Mouse (Mus musculus): Measurements from ENCODE around the gene Sik1.

Sik1 gene

DNA sequence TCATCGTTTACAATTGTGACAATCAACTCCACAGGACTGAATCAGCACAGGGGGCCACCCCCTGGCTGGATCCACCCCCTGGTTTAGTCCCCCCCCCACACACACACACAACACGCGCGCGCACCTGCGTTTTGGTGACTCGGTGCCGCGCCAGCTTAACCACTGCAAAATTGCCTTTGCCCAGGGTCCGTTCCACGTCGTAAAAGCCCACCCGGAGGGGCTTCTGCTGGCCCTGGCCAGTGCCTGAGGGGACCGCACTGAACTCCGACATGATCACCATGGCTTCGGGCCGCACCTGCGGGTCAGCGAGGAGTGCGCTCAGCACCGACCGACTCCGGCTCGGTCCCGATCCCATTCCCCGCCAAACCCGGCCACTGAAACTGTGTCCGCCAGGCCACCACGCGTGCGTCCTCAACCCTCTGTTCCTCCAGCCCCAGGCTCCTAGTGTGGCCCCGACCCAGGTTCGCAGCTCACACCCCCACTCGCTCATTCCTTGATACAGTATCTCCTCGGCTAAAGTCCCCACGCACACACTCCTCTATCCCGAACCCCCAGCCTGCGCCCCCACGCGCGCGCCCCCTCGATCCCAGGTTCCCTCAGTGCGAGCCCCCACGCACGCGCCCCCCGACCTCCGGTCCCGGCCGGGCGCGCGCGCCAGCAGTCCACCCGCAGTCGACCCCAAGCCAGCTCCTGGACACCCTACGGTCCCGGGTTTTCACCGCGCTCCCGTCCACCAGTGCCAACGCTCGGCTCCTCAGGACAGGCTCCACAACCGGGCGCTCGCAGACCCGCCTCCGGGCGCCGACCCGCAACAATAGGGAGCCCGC, 621 bp downstream of the Sik1 start:
- DNase-seq: peak in 1 of 2 experiments; percentile 61

- DNase-seq: no peak
Measured at GRCm38 (mm10) chr17:31853448-31854188, 2.0 kb downstream of the Sik1 start.

DNA sequence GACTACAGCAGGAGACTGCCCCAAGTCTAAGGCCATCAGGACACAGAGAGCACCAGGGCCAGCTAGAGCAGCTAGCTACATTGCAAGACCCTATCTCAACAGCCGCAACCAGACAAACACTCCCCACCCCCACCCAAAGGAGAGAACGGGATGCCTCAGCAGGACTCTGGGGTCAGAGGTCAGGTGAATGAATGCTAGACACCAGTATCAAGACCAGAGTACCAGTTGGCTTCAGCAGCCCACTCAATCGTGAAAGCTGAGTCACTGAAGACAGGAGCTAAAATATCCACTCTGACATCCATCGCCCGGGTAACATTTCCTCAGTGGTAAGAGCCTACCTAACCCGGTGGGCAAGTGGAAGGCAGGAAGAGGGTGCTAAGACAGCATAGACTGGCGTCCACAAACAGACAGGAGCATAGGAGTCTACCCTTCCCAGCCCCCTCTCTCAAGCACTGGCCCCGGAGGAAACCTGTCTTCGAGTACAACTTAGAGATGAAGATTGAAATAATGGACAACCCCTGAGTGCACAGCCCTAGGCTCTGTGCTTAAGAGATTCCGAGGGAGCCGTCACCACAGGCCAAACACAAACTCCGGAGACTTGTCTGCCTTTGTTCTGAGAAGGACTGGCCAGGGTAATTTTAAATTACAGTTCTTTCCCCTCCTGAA, 2.7 kb downstream of the Sik1 start:
- no peak for DNase-seq

DNA sequence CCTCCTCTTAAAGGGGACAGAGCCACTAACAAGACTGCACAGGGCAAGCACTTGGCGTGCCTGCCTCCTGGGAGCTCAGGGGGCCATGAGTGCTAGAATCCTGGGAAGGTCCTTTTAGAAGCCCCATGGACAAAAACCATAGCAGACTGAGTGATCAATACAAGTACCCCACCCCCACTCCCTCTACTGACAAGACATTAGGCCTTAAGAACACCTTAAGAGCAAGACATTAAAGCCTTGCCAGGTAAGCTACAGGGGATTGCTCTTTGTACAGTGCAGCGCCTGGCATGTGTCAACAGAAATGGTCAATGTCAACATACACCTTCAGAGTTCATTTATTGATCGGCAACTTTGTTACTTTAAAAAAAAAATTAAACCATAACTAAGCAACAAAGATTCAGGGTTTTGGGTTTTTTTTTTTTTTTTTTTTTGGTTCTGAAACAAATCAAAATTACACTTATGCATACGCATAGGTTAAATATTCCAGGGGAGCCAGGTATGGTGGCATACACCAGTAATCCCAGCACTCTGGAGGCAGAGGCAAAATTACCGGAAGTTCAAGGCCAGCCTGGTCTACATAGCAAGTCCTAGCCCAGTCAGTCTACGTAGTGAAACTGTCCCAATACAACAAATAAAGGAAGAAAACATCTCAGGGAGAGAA, 3.7 kb downstream of the Sik1 start:
- DNase-seq: no peak

- DNase-seq: peak in 1 of 2 experiments; percentile 35
Measured at GRCm38 (mm10) chr17:31850457-31850980, 5.1 kb downstream of the Sik1 start.

- no peak for DNase-seq
Measured at GRCm38 (mm10) chr17:31846970-31847369, 8.6 kb downstream of the Sik1 start.

DNA sequence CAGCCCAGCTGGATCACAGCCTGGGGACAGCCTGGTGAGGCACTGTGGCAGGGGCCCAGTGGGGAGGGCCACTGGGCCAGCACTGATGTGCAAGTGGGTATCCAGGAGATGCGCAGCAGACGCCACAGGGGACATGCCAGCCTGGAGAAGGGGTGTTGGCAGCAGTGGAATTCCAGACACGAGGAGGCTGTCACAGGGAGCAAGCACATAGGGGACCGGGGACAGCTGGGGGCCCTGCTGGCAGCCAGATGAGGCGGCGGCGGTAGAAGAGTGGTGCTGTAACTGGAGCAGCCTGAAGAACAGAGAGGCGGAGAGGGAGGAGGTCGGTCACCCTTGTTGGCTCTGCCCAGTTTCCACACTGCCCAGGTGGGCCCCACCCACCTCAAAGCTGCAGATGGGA, 9.3 kb downstream of the Sik1 start:
- DNase-seq: no peak

DNA sequence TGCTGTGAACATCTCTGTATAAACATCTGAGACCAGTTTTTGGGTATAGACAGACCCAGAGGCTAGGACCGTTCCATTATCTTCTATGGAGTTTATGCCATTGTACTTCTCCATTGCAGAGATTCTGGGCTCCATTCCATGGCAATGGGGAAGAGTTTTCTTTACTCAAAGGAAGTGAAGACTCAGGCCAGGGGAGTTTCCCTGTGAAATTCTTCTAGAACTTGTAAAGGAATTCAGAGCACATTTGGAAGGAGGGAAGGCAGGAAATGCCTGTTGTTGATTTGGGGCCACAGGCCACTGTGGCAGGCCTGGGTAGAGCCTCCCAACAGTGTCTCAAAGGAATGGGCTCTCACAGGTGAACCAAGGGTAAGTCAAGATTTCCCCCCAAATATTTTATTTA, 11.7 kb downstream of the Sik1 start:
- DNase-seq: no peak

- DNase-seq: no peak
Measured at GRCm38 (mm10) chr17:31842930-31843822, 12.4 kb downstream of the Sik1 start.

GRCm38 (mm10) chr17:31841842-31842611, 13.6 kb downstream of the Sik1 start:
- DNase-seq: no peak

- peak; percentile 57 to 74 for DNase-seq
Measured at GRCm38 (mm10) chr17:31841453-31841841, 14.2 kb downstream of the Sik1 start.

DNA sequence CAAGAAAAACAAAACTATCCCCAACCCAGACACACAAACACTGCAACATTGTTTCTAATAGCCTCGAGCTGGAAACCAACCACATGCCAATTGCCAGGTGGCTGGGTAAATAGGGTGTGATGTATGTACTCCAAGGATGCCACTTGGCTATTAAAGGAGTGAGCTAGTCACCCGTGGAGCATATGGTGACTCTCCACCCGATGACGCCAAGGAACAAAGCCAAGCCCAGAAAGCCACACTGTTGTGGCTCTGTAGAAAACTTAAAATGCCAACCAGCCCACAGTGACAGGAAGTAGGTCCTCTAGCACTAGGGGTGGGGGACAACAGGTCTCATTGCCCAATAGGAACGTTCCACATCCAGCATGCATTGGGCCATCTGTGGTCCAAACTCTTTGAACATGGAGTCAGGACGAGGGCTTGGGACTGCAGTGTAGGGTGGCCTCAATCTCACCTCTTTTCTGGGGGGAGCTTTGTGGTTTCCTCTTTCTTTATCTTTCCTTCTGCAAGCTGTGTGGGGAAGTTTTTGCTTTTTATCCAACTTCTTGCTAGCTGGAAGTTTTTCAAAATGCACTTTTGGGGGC, 15.1 kb downstream of the Sik1 start:
- peak; percentile 42 to 50 for DNase-seq

- no peak for DNase-seq
Measured at GRCm38 (mm10) chr17:31836772-31837171, 18.8 kb downstream of the Sik1 start.

- no peak for DNase-seq
Measured at GRCm38 (mm10) chr17:31836264-31836607, 19.4 kb downstream of the Sik1 start.

DNA sequence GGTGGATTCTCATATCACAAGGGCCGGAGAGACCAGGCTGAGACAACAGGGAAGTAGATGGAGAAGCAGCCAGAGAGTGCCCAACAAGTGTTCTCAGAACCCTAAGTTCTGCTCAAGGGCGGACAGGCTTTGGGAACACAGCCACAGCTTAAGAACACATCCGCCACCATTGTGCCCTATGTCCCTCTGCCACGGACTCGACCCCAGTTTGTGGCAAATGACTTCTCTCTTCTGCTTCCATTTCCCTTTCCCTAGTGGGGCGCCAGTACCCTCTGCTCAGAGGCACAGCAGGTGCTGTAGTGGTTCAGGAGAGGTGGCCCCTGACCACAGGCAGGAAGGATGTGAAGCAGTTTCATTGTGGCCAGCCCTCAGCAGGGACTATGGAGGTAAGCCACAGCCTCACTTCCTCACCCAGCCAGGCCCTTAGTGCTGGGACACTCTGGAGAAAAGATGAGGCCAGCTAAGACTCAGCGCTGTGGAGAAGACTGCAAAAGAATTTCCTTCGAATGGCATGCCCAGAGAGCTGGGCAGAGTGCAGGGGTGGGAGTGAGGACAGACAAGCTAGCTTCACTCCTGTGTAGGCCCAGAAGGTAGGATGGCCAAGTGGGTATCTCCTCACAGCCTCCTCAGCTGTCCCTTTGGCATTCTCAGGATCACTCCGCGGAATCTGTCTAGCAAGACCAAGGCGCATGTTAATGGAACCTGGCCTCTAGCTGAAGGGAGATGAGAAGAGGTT, 19.9 kb downstream of the Sik1 start:
- DNase-seq: peak; percentile 24 to 47

DNA sequence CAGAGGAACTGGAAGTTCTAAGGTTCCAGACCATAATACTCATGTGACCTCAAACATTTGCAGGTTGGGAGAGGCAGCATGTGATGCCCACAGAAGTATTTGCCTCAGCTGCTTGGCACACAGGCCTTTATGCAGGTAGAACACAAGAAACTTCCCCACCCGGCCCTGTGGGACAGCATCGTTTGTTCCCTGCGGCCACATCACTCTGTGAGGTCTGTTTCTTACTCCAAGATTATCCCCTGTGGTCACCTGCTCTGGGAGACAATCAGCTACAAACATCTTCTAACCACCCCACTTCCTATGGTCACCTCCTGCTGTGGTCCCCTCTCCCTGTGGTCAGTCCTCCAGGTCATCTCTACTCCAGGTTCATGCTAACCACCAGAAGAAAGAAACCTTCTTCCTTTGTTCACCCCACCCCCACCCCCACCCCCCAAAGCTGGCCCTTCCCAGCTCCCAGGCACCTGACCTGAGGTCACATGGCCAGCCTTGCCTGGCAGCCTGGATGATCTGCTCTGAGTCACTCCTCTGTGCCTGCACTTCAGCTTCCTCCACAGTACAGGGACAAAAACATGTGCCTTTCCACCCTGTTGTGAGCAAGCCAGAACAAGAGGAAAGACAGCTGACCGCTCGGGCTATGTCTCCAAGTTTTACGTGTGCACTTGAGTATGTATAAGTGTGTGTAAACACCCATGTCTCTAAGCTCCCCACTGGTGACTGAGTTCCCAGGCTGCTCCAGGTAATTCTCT, 21.1 kb downstream of the Sik1 start:
- DNase-seq: no peak

GRCm38 (mm10) chr17:31833752-31834151, 21.9 kb downstream of the Sik1 start:
- no peak for DNase-seq

DNA sequence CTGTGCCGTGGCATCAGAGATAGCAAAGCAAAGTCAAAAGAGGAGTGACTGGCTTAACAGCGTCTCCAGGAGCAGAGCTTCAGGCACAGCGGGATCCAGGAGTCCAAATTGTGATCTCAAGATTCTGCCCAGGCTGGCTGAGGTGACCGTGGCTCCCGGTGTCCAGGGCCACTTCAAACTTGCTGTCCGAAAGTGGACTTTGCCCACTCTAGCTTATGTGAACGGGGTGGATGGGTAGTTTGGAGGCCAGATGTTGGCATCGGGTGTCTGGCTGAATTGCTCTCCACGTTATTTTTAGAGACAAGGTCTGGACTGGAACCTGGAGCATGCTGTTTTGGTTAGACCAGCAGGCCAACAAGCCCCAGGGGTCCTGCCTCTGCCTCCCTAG, 23.0 kb downstream of the Sik1 start:
- no peak for DNase-seq
